Mouse (Mus musculus) cortical plate, adult 2 months (tissue): ENCODE data around the gene Hsp90b1. TPM values are rescaled to one million over a fixed set of nuclear protein-coding genes. Genes with fewer than 3 reads are reported as not detected.

Experiments
- polyA plus RNA-seq: library from polyadenylated mRNA; depleted of rRNA; stranded (reverse); fragments of >200 nt; gene quantifications from 2 replicates; pipeline ENCODE4 v1.2.3, GENCODE M21; 2012; rRNA removed

Hsp90b1 gene
- polyA plus RNA-seq, 1 experiment, result 189 TPM

Other genes with a start within 250 kb of the Hsp90b1 start
- 7.1 and 7.5 TPM in 2 replicates for gene Syn3, start 206.6 kb downstream of the Hsp90b1 start, polyA plus RNA-seq
- 1.7 and 1.9 TPM in 2 replicates for gene Ttc41, start 302 bp upstream of the Hsp90b1 start, polyA plus RNA-seq
- not detected in 2 replicates for gene Gm49358, start 58.5 kb upstream of the Hsp90b1 start, polyA plus RNA-seq
- gene Nt5dc3, start 73.5 kb upstream of the Hsp90b1 start, polyA plus RNA-seq, result 49.3 and 54.6 TPM in 2 replicates